Comparison of ENCODE assay signal across 9 mouse cellular contexts in genomic region chr13:21258524-21258923, GRCm38 (mm10). TPM values are rescaled to one million over a fixed set of nuclear protein-coding genes. Genes with fewer than 3 reads are reported as not detected.
DNase-seq lines count a peak whose midpoint lies in the region; ATAC-seq and TF ChIP-seq lines count a peak whose summit lies in the region.
"Had no signal": no experiment of that assay in that cellular context is flagged by ENCODE, and none has a peak within 500 bp of the region (broad histone marks: within the 10 kb centered on the region; RNA-seq: fewer than 3 reads in every experiment).

No protein-coding gene starts in this region.

- no peak for TF ChIP-seq EP300 in MEL (IDR thresholded peaks at IDR 0.05; ENCODE audit: low read depth in 1 of 2, low read length in 2 of 2)

- peak overlapping the region; percentile 79 for H3K4me2 ChIP-seq in heart, embryonic 12.5 days
- H3K4me2 ChIP-seq in hindbrain, embryonic 11.5 days (replicated peaks; ENCODE audit: low read depth, low read length): peak overlapping the region; percentile 27
- H3K4me2 ChIP-seq in midbrain, embryonic 12.5 days (replicated peaks): peak overlapping the region; percentile 60

- H3K9me3 ChIP-seq in heart, embryonic 12.5 days (replicated peaks): no peaks in the 10 kb centered on the region
- no peaks in the 10 kb centered on the region for H3K9me3 ChIP-seq in MEL (replicated peaks; ENCODE audit: insufficient read depth, low read length)
- H3K9me3 ChIP-seq in hindbrain, embryonic 11.5 days (ENCODE audit: control insufficient read depth, low read length): no peaks in the 10 kb centered on the region
- H3K9me3 ChIP-seq in midbrain, embryonic 12.5 days: no peaks in the 10 kb centered on the region

- no peak overlapping the region for H3K27ac ChIP-seq in heart, embryonic 12.5 days (ENCODE audit: poor library complexity, severe bottlenecking)
- no peak overlapping the region for H3K27ac ChIP-seq in MEL (ENCODE audit: control insufficient read depth, low read depth, low read length)
- no peak overlapping the region for H3K27ac ChIP-seq in hindbrain, embryonic 11.5 days (ENCODE audit: low read depth, low read length)
- H3K27ac ChIP-seq in midbrain, embryonic 12.5 days (replicated peaks): no peak overlapping the region

- no peak overlapping the region for H3K9ac ChIP-seq in heart, embryonic 12.5 days
- H3K9ac ChIP-seq in MEL (ENCODE audit: control insufficient read depth, low read depth, low read length, poor library complexity, severe bottlenecking): peak overlapping the region; percentile 35; the same call in 1 of the 2 replicates
- no peak overlapping the region for H3K9ac ChIP-seq in hindbrain, embryonic 11.5 days (ENCODE audit: low read depth, low read length)
- peak overlapping the region; percentile 59; the same call in 1 of the 2 replicates for H3K9ac ChIP-seq in midbrain, embryonic 12.5 days (replicated peaks)

- TF ChIP-seq POLR2A in MEL (IDR thresholded peaks at IDR 0.05; ENCODE audit: control insufficient read depth in 1 of 2, insufficient read depth in 1 of 2, low read depth in 1 of 2, low read length in 2 of 2, poor library complexity in 1 of 2): no peak

- peaks cover 9% of the 10 kb centered on the region; the same call in 1 of the 2 replicates for H3K4me1 ChIP-seq in heart, embryonic 12.5 days (replicated peaks)
- peaks cover 0 to 26% of the 10 kb centered on the region in 2 experiments; a peak in 2 of 4 replicates for H3K4me1 ChIP-seq in MEL (ENCODE audit: control insufficient read depth in 1 of 2, insufficient read depth in 2 of 2, low read length in 2 of 2)
- H3K4me1 ChIP-seq in hindbrain, embryonic 11.5 days (replicated peaks; ENCODE audit: control insufficient read depth, insufficient read depth, low read length): no peaks in the 10 kb centered on the region
- peaks cover 3% of the 10 kb centered on the region; the same call in 1 of the 2 replicates for H3K4me1 ChIP-seq in midbrain, embryonic 12.5 days

- 16% methylated on average over 6 of the region's 6 CpGs for WGBS in heart, embryonic 12.5 days
- 21% methylated on average over 6 of the region's 6 CpGs for WGBS in hindbrain, embryonic 11.5 days
- 15% methylated on average over 6 of the region's 6 CpGs for WGBS in midbrain, embryonic 12.5 days

- TF ChIP-seq CTCF in MEL (IDR thresholded peaks at IDR 0.05 in 2 of 3, conservative IDR thresholded peaks at IDR 0.05 in 1 of 3; ENCODE audit: control insufficient read depth in 1 of 3, insufficient read depth in 1 of 3, low read depth in 2 of 3, low read length in 3 of 3, poor library complexity in 1 of 3, severe bottlenecking in 1 of 3): no peak

- peak overlapping the region; percentile 49 for H3K4me3 ChIP-seq in heart, embryonic 12.5 days
- peak overlapping the region; percentile 44 to 83 for H3K4me3 ChIP-seq in MEL (ENCODE audit: control insufficient read depth in 1 of 2, insufficient read depth in 1 of 2, low read depth in 2 of 2, low read length in 2 of 2)
- H3K4me3 ChIP-seq in hindbrain, embryonic 11.5 days (ENCODE audit: low read depth, low read length): peak overlapping the region; percentile 53
- peak overlapping the region; percentile 52 for H3K4me3 ChIP-seq in midbrain, embryonic 12.5 days

- DNase-seq in heart, postnatal 25 days (ENCODE audit: low spot score): no peak
- DNase-seq in MEL (ENCODE audit: low read depth, low spot score): peak; percentile 57
- no peak for DNase-seq in hindbrain, embryonic 11.5 days (ENCODE audit: low spot score)
- DNase-seq in testis, postnatal 14 days (ENCODE audit: low spot score): no peak
- no peak for DNase-seq in gastrocnemius, adult 8-10 months (ENCODE audit: low spot score in 2 of 2)
- DNase-seq in left cerebral cortex, adult 9 months (ENCODE audit: low spot score in 2 of 2): no peak
- DNase-seq: lung, postnatal 10 days had no signal

- intact Hi-C loops in heart, postnatal 25 days (cut with DNase I): no loop called here

- no peak for ATAC-seq in heart, embryonic 12.5 days (ENCODE audit: insufficient number of reproducible peaks, low FRiP score)
- no peak for ATAC-seq in hindbrain, embryonic 11.5 days (ENCODE audit: low FRiP score)
- no peak for ATAC-seq in midbrain, embryonic 12.5 days (ENCODE audit: low FRiP score, low read depth)

- no peak for TF ChIP-seq RAD21 in MEL (IDR thresholded peaks at IDR 0.05; ENCODE audit: low read depth, low read length)

- no peaks in the 10 kb centered on the region for H3K79me2 ChIP-seq in MEL (ENCODE audit: control insufficient read depth, insufficient read depth, low read length, poor library complexity)

- H3K27me3 ChIP-seq in heart, embryonic 12.5 days (replicated peaks): peaks cover 37% of the 10 kb centered on the region
- no peaks in the 10 kb centered on the region for H3K27me3 ChIP-seq in MEL (ENCODE audit: control insufficient read depth in 1 of 2, insufficient read depth in 2 of 2, low read length in 2 of 2)
- H3K27me3 ChIP-seq in hindbrain, embryonic 11.5 days (ENCODE audit: control insufficient read depth, insufficient read depth, low read length): peaks cover 2% of the 10 kb centered on the region; the same call in 1 of the 2 replicates
- H3K27me3 ChIP-seq in midbrain, embryonic 12.5 days: peaks cover 60% of the 10 kb centered on the region

- H3K36me3 ChIP-seq in heart, embryonic 12.5 days: no peaks in the 10 kb centered on the region
- peaks cover 0 to 10% of the 10 kb centered on the region in 2 experiments; a peak in 2 of 4 replicates for H3K36me3 ChIP-seq in MEL (ENCODE audit: control insufficient read depth in 1 of 2, insufficient read depth in 2 of 2, low read length in 2 of 2)
- H3K36me3 ChIP-seq in hindbrain, embryonic 11.5 days (ENCODE audit: control insufficient read depth, insufficient read depth, low read length): no peaks in the 10 kb centered on the region
- H3K36me3 ChIP-seq in midbrain, embryonic 12.5 days: no peaks in the 10 kb centered on the region

TF ChIP-seq in MEL, 35 proteins besides CTCF, POLR2A, EP300 and RAD21:
- no peak for TF ChIP-seq CHD2 (IDR thresholded peaks at IDR 0.05; ENCODE audit: low read length)
- no peak for TF ChIP-seq NRF1 (IDR thresholded peaks at IDR 0.05; ENCODE audit: insufficient read depth, low read depth, low read length, poor library complexity, severe bottlenecking)
- 0 out of 2 replicates have a peak, but pooled peaks have one; percentile 51 for TF ChIP-seq TBP (IDR thresholded peaks at IDR 0.05; ENCODE audit: low read depth, low read length)
- no peak for TF ChIP-seq MAX (IDR thresholded peaks at IDR 0.05; ENCODE audit: low read length)
- TF ChIP-seq TAL1 (IDR thresholded peaks at IDR 0.05; ENCODE audit: low read length): no peak

RNA-seq across cellular contexts. Expression of gene Gpx5, which starts 34.0 kb away (rescaled TPM):
- not detected in 2 replicates for polyA plus RNA-seq in heart, embryonic 12.5 days (2016; fragmentation: Nextera tagmentation; extraction: Ambion mirVana)
- total RNA-seq in heart, postnatal 25 days (2021): not detected
- not detected in 2 replicates for total RNA-seq in MEL (2012; rRNA removed)
- not detected for polyA plus RNA-seq in MEL (2012; ENCODE audit: insufficient read depth in 1 of 2, insufficient read length in 2 of 2, low read depth in 1 of 2, low replicate concordance in 2 of 2, missing spikeins in 1 of 2)
- polyA plus RNA-seq in hindbrain, embryonic 11.5 days (2014; fragmentation: Nextera tagmentation; extraction: Ambion mirVana): not detected in 2 replicates
- polyA plus RNA-seq in midbrain, embryonic 12.5 days (2016; fragmentation: Nextera tagmentation; extraction: Ambion mirVana): not detected in 2 replicates
- total RNA-seq in gastrocnemius, adult 8-10 months (2022): not detected

RNA-seq across cellular contexts. Expression of gene Gpx6, which starts 53.4 kb away (rescaled TPM):
- polyA plus RNA-seq in heart, embryonic 12.5 days (2016; fragmentation: Nextera tagmentation; extraction: Ambion mirVana): not detected in 2 replicates
- total RNA-seq in heart, postnatal 25 days (2021): not detected
- not detected in 2 replicates for total RNA-seq in MEL (2012; rRNA removed)
- not detected for polyA plus RNA-seq in MEL (2012; ENCODE audit: insufficient read depth in 1 of 2, insufficient read length in 2 of 2, low read depth in 1 of 2, low replicate concordance in 2 of 2, missing spikeins in 1 of 2)
- 0.32 TPM in 1 of 2 replicates, not detected in the other for polyA plus RNA-seq in hindbrain, embryonic 11.5 days (2014; fragmentation: Nextera tagmentation; extraction: Ambion mirVana)
- not detected in 2 replicates for polyA plus RNA-seq in midbrain, embryonic 12.5 days (2016; fragmentation: Nextera tagmentation; extraction: Ambion mirVana)
- total RNA-seq in gastrocnemius, adult 8-10 months (2022): not detected

Comparison
In these comparisons a context has a peak if more than half of its experiments do, and no peak if none do; other contexts are left out.
1. H3K4me2 ChIP-seq: peak in every context shown above with its lines; median percentile 79 in heart, embryonic 12.5 days; 60 in midbrain, embryonic 12.5 days; 27 in hindbrain, embryonic 11.5 days.
2. H3K9ac ChIP-seq: peak in MEL (single experiment) and midbrain, embryonic 12.5 days (single experiment); none in heart, embryonic 12.5 days (single experiment) and hindbrain, embryonic 11.5 days (single experiment).
3. Peak in every context shown above with its lines, with median percentiles within 50 percentile points of each other: H3K4me3 ChIP-seq.